Mouse (Mus musculus): ENCODE results near the gene Btnl6. TPM values are rescaled to one million over a fixed set of nuclear protein-coding genes. Genes with fewer than 3 reads are reported as not detected.
"Not testable (repeated sequence)": the region's sequence is repeated elsewhere in the genome, so short reads cannot be mapped to it uniquely, and the experiment has no call there.

Gene Btnl6
- total RNA-seq, 2 experiments from 2014 or later: 0.61 TPM; not detected in 1

GRCm38 (mm10) chr17:34507591-34507990 is 9.6 kb downstream of the Btnl6 start:
- ATAC-seq (replicated peaks; ENCODE audit: low FRiP score, poor library complexity, severe bottlenecking): no peak

- ATAC-seq (replicated peaks; ENCODE audit: low FRiP score, poor library complexity, severe bottlenecking): not testable (repeated sequence)
Measured at GRCm38 (mm10) chr17:34497726-34498125, 19.4 kb downstream of the Btnl6 start.

GRCm38 (mm10) chr17:34497319-34497718 is 19.8 kb downstream of the Btnl6 start:
- ATAC-seq (replicated peaks; ENCODE audit: low FRiP score, poor library complexity, severe bottlenecking): not testable (repeated sequence)

- ATAC-seq (replicated peaks; ENCODE audit: low FRiP score, poor library complexity, severe bottlenecking): no peak
Measured at GRCm38 (mm10) chr17:34496539-34496938, 20.6 kb downstream of the Btnl6 start.

GRCm38 (mm10) chr17:34495156-34495555 is 22.0 kb downstream of the Btnl6 start:
- not testable (repeated sequence) for ATAC-seq (replicated peaks; ENCODE audit: low FRiP score, poor library complexity, severe bottlenecking)

GRCm38 (mm10) chr17:34492796-34493195 is 24.4 kb downstream of the Btnl6 start:
- no peak for ATAC-seq (replicated peaks; ENCODE audit: low FRiP score, poor library complexity, severe bottlenecking)

GRCm38 (mm10) chr17:34477238-34478013 is 39.7 kb downstream of the Btnl6 start, which contains the start of gene Btnl4:
Gene Btnl4 (minus strand): TSS chr17:34477318.
- ATAC-seq (replicated peaks; ENCODE audit: low FRiP score, poor library complexity, severe bottlenecking): not testable (repeated sequence)

GRCm38 (mm10) chr17:34476427-34476826 is 40.7 kb downstream of the Btnl6 start:
- ATAC-seq (replicated peaks; ENCODE audit: low FRiP score, poor library complexity, severe bottlenecking): no peak

- no peak for ATAC-seq (replicated peaks; ENCODE audit: low FRiP score, poor library complexity, severe bottlenecking)
Measured at GRCm38 (mm10) chr17:34475060-34475459, 42.1 kb downstream of the Btnl6 start.

- no peak for ATAC-seq (replicated peaks; ENCODE audit: low FRiP score, poor library complexity, severe bottlenecking)
Measured at GRCm38 (mm10) chr17:34470491-34470890, 46.7 kb downstream of the Btnl6 start.

GRCm38 (mm10) chr17:34465906-34466305 is 51.2 kb downstream of the Btnl6 start:
- ATAC-seq (replicated peaks; ENCODE audit: low FRiP score, poor library complexity, severe bottlenecking): not testable (repeated sequence)

- no peak for ATAC-seq (replicated peaks; ENCODE audit: low FRiP score, poor library complexity, severe bottlenecking)
Measured at GRCm38 (mm10) chr17:34459255-34459654, 57.9 kb downstream of the Btnl6 start.

Other genes with a start within 250 kb of the Btnl6 start
- 84.7 and 90.8 TPM in 2 replicates for gene H2-Aa, start 229.5 kb downstream of the Btnl6 start, total RNA-seq (2015; ENCODE audit: low replicate concordance)
- 26.8 and 27.5 TPM in 2 replicates for gene H2-Aa, start 229.5 kb downstream of the Btnl6 start, total RNA-seq (2017; ENCODE audit: low replicate concordance)
- 7.2 and 8.4 TPM in 2 replicates for gene H2-Eb1, start 211.5 kb downstream of the Btnl6 start, total RNA-seq (2015; ENCODE audit: low replicate concordance)
- gene H2-Eb1, start 211.5 kb downstream of the Btnl6 start, total RNA-seq (2017; ENCODE audit: low replicate concordance): 28.5 and 80.5 TPM in 2 replicates
- gene H2-Eb2, start 191.7 kb downstream of the Btnl6 start, total RNA-seq (2015; ENCODE audit: low replicate concordance): not detected in 2 replicates
- gene H2-Eb2, start 191.7 kb downstream of the Btnl6 start, total RNA-seq (2017; ENCODE audit: low replicate concordance): not detected in 2 replicates
- not detected in 2 replicates for gene Btnl2, start 162.5 kb downstream of the Btnl6 start, total RNA-seq (2015; ENCODE audit: low replicate concordance)
- not detected in 2 replicates for gene Btnl2, start 162.5 kb downstream of the Btnl6 start, total RNA-seq (2017; ENCODE audit: low replicate concordance)
- not detected in 2 replicates for gene Btnl1, start 140.2 kb downstream of the Btnl6 start, total RNA-seq (2015; ENCODE audit: low replicate concordance)
- gene Btnl1, start 140.2 kb downstream of the Btnl6 start, total RNA-seq (2017; ENCODE audit: low replicate concordance): not detected in 2 replicates
- gene BC051142, start 118.5 kb downstream of the Btnl6 start, total RNA-seq (2015; ENCODE audit: low replicate concordance): not detected in 2 replicates
- not detected in 2 replicates for gene BC051142, start 118.5 kb downstream of the Btnl6 start, total RNA-seq (2017; ENCODE audit: low replicate concordance)
- not detected in 2 replicates for gene Btnl4, start 40.0 kb downstream of the Btnl6 start, total RNA-seq (2015; ENCODE audit: low replicate concordance)
- 0.51 TPM in 1 of 2 replicates, not detected in the other for gene Btnl4, start 40.0 kb downstream of the Btnl6 start, total RNA-seq (2017; ENCODE audit: low replicate concordance)
- under 0.01 TPM in 1 of 2 replicates, not detected in the other for gene Notch4, start 46.9 kb upstream of the Btnl6 start, total RNA-seq (2015; ENCODE audit: low replicate concordance)
- not detected in 2 replicates for gene Notch4, start 46.9 kb upstream of the Btnl6 start, total RNA-seq (2017; ENCODE audit: low replicate concordance)
- 21.8 and 24.1 TPM in 2 replicates for gene Gpsm3, start 72.5 kb upstream of the Btnl6 start, total RNA-seq (2015; ENCODE audit: low replicate concordance)
- gene Gpsm3, start 72.5 kb upstream of the Btnl6 start, total RNA-seq (2017; ENCODE audit: low replicate concordance): 4.9 and 22.2 TPM in 2 replicates
- 8.3 and 9.2 TPM in 2 replicates for gene Pbx2, start 73.9 kb upstream of the Btnl6 start, total RNA-seq (2015; ENCODE audit: low replicate concordance)
- gene Pbx2, start 73.9 kb upstream of the Btnl6 start, total RNA-seq (2017; ENCODE audit: low replicate concordance): 8.7 and 19.7 TPM in 2 replicates
- 0.84 and 1.1 TPM in 2 replicates for gene Ager, start 80.5 kb upstream of the Btnl6 start, total RNA-seq (2015; ENCODE audit: low replicate concordance)
- gene Ager, start 80.5 kb upstream of the Btnl6 start, total RNA-seq (2017; ENCODE audit: low replicate concordance): 1.7 TPM in 1 of 2 replicates, not detected in the other
- 39.4 and 63.8 TPM in 2 replicates for gene Rnf5, start 86.3 kb upstream of the Btnl6 start, total RNA-seq (2015; ENCODE audit: low replicate concordance)
- 16.6 and 24.9 TPM in 2 replicates for gene Rnf5, start 86.3 kb upstream of the Btnl6 start, total RNA-seq (2017; ENCODE audit: low replicate concordance)
- 12.6 and 17.3 TPM in 2 replicates for gene Agpat1, start 86.9 kb upstream of the Btnl6 start, total RNA-seq (2015; ENCODE audit: low replicate concordance)
- 8.0 and 10.3 TPM in 2 replicates for gene Agpat1, start 86.9 kb upstream of the Btnl6 start, total RNA-seq (2017; ENCODE audit: low replicate concordance)
- 3.2 TPM in 1 of 2 replicates, not detected in the other for gene Egfl8, start 98.6 kb upstream of the Btnl6 start, total RNA-seq (2015; ENCODE audit: low replicate concordance)
- gene Egfl8, start 98.6 kb upstream of the Btnl6 start, total RNA-seq (2017; ENCODE audit: low replicate concordance): not detected in 2 replicates
- gene Ppt2, start 111.2 kb upstream of the Btnl6 start, total RNA-seq (2015; ENCODE audit: low replicate concordance): 6.7 and 13.0 TPM in 2 replicates
- gene Ppt2, start 111.2 kb upstream of the Btnl6 start, total RNA-seq (2017; ENCODE audit: low replicate concordance): 3.2 and 4.0 TPM in 2 replicates
- not detected in 2 replicates for gene Prrt1, start 112.2 kb upstream of the Btnl6 start, total RNA-seq (2015; ENCODE audit: low replicate concordance)
- gene Prrt1, start 112.2 kb upstream of the Btnl6 start, total RNA-seq (2017; ENCODE audit: low replicate concordance): not detected in 2 replicates
- 2.5 TPM in 1 of 2 replicates, not detected in the other for gene Fkbpl, start 127.4 kb upstream of the Btnl6 start, total RNA-seq (2015; ENCODE audit: low replicate concordance)
- gene Fkbpl, start 127.4 kb upstream of the Btnl6 start, total RNA-seq (2017; ENCODE audit: low replicate concordance): 2.6 and 4.9 TPM in 2 replicates
- gene Atf6b, start 129.8 kb upstream of the Btnl6 start, total RNA-seq (2015; ENCODE audit: low replicate concordance): 5.4 and 8.3 TPM in 2 replicates
- 2.6 and 5.0 TPM in 2 replicates for gene Atf6b, start 129.8 kb upstream of the Btnl6 start, total RNA-seq (2017; ENCODE audit: low replicate concordance)
- gene Tnxb, start 153.2 kb upstream of the Btnl6 start, total RNA-seq (2015; ENCODE audit: low replicate concordance): not detected in 2 replicates
- gene Tnxb, start 153.2 kb upstream of the Btnl6 start, total RNA-seq (2017; ENCODE audit: low replicate concordance): not detected in 2 replicates
- gene C4b, start 226.5 kb upstream of the Btnl6 start, total RNA-seq (2015; ENCODE audit: low replicate concordance): 0.36 TPM in 1 of 2 replicates, not detected in the other
- under 0.01 and 2.1 TPM in 2 replicates for gene C4b, start 226.5 kb upstream of the Btnl6 start, total RNA-seq (2017; ENCODE audit: low replicate concordance)

All from erythroid progenitor cell, adult 5-6 weeks (primary cell).